Mouse (Mus musculus) cerebral cortex, adult 2 months (tissue): ENCODE results near the gene Gm10447.

Experiments
- WGBS: fragments of 180-500 bp; shearing (Covaris S2); methylation state at CpG from one replicate; pipeline ENCODE4 v1.1.7; 2018; 5-methylcytosine and 5-hydroxymethylcytosine counted together

Gene Gm10447

DNA sequence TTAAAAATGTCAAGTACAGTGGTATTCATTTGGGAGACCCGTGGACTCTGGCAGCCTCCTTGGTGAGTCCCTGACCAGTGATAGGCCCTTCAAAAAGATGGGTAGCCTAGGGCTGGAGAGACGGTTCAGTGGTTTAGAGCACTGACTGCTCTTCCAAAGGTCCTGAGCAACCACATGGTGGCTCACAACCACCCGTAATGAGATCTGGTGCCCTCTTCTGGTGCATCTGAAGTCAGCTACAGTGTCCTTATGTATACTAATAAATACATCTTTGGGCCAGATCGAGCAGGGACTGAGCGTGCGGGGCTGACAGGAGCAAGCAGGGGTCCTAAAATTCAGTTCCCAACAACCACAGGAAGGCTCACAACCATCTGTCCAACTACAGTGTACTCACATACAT, 13.0 kb downstream of the Gm10447 start:
- 35% methylated on average over 6 of the region's 6 CpGs for WGBS

DNA sequence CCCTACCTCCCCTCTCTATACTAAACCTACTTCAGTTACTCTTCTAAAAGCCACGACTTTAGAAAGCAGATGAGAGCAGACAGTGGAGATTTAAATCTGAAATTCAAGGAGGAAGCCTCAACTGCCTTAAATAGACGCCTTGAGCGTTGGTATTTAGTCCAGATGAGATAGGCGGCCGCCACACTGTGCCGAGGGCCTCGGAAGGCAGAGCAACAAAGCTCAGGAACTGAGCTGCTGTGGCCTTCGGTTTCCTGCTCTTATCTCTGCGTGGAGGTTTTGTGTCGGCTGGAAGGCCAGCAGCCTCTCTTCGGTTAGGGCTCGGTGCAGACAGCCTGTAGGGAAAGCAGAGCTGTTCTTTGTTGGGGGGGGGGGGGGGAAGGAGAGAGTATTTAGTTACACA, 15.0 kb downstream of the Gm10447 start:
- 42% methylated on average over 12 of the region's 12 CpGs for WGBS

DNA sequence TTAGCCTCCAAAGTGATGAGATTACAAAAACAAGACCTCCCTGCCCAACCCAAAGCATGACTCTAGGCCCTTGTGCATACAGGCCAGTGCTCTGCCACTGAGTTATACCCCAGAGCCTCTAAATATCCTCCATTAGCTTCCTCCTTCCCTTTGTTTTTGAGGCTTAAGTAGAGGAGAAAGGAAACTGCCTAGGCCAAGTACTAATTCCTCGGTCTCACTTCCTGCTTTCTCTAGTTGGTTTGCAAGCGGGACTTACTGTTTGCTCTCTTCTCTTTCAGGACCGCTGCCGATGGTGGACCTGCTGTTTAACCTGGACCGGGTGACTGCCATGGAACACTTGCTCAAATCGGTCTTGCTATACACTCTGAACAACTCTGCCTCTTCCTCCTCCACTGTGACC, 20.6 kb downstream of the Gm10447 start:
- WGBS: 89% methylated on average over 6 of the region's 6 CpGs

DNA sequence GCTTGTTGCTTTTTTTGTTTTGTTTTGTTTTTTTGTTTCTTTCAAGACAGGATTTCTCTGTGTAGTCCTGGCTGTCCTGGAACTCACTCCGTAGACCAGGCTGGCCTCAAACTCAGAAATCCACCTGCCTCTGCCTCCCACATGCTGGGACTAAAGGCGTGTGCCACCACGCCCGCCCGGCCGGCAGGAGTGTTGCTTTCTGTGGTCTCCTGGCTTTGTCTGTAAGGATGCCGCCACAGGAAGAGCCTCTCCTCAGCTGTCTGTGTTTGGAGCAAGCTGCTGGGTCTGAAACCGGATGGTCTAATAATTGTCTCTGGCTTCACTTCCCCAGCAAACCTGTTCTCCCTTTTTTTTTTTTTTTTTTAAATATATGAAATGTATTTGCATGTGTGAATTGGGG, 21.4 kb downstream of the Gm10447 start:
- WGBS: 77% methylated on average over 8 of the region's 8 CpGs

DNA sequence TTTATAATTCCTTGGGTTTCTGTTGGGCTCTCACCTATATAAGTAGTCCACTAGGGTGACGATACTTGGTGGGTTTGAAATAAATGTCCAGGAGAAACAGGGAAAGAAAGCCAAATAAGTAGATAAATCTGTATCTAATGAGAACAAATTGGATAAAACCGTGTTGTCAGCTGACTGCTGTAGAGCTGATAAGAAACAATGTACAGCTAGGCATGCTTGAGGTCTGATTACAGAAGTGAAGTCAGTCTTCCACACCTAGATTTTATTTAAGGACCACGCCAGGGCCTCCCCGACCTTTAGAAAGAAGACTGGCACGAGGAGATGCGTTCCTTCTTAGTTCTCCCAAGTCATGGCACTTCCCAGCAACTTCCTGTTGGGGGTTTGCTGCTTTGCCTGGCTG, 23.9 kb downstream of the Gm10447 start:
- 72% methylated on average over 6 of the region's 6 CpGs for WGBS

DNA sequence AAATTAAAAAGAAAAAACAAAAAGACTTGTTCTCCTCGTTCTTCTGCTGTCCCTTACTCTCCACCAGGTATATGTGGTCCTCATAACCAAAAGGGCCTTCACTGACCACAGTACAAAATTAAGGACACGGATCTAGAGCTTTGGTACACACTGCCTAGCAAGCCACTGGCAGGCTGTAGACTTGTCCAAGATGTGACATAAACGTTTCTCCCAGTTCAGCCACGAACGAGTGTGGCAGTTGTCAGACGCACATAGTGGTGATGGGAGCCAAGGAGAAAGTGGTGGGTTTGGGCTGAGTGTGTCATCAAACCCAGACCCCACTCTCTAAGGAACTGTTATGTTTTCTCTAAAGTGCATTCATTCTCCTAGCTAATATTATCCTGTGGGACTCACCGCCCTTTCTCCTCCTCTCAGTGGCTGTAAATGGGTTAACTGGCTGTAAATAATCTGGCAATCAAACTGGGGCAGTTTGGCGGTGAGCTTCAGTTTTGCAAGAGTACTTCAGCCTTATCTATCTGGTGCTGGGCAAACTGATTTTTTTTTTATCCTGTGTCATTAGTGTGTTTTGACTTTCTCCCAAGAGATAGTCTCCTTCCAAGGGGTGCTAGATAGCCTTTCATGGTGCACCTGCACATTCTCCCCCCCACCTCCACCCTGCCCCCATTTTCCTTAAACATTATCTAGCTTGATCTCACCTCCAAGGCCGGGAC, 25.4 kb downstream of the Gm10447 start:
- WGBS: 10% methylated on average over 9 of the region's 9 CpGs

DNA sequence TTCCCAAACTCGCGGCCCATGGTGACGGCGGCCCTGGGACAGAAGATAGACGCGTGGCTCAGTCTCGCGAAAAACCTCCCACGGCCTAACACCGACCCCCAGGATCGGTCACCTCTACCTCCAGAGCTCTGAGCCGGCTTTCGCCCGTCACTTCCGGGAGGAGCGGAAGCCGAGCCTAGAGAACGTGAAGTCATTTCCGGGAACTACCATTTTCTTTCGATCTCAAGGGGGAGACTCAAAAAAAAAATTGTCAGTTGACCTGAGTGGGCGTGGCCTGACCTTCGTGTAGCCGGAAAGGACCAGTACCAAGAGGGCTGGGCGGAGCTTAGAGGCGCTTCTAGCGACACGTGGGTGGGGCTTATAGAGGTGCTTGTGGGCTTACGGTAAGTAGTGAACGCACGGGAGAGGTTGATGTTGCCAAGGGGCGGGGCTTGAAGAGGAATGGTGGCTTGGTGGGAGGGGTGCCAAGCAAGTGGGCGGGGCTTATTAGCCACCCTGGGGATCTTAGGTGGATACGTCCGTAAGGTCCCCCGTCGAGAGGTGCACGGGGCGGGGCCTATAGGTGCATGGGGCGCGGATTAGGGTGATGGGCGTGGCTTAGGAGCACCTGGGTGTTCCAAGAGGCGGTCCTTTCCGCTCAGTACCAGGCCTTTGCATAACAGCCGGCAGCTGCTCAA, 26.1 kb downstream of the Gm10447 start, which contains the start of the genes Uqcrq and Gdf9:
Gene Uqcrq (minus strand): TSS at position 162 of the 677 bp plus-strand sequence.
Gene Gdf9 (plus strand): TSS at position 354 of the 677 bp plus-strand sequence.
- under 1% methylated on average over 44 of the region's 44 CpGs for WGBS

DNA sequence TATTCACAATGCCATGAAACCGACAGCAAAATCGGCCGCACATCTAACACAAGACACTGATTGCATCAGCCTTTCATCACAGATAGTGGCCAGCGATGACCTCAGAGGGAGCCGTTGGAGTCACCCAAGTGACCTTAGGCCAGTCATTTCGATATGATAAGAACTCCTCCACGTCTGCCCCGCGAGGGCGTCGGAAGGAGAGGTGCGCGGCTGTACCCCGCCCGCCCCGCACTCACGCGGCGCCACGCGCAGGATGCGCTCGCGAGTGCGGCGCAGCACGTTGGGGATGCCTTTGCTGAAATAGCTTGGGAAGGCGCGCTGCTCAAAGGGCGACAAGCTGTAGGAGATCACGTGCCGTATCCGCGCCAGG, 26.6 kb downstream of the Gm10447 start:
- under 1% methylated on average over 34 of the region's 34 CpGs for WGBS

DNA sequence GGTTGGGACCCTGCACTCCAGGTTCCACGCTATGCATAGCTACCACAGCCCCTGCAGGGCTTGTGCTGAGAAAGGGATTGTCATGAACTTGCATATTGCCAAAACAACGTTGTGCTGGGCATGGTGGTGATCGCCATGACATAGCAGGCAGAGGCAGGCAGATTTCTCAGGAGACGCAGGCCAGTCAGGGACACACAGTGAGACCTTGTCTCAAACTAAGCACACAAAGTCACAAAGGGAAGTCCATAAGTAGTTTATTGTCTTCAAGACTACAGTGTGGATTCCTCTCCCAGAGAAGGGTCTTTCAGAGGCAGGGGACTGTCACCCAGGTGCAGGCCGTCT, 28.2 kb downstream of the Gm10447 start:
- WGBS: 93% methylated on average over 5 of the region's 5 CpGs

DNA sequence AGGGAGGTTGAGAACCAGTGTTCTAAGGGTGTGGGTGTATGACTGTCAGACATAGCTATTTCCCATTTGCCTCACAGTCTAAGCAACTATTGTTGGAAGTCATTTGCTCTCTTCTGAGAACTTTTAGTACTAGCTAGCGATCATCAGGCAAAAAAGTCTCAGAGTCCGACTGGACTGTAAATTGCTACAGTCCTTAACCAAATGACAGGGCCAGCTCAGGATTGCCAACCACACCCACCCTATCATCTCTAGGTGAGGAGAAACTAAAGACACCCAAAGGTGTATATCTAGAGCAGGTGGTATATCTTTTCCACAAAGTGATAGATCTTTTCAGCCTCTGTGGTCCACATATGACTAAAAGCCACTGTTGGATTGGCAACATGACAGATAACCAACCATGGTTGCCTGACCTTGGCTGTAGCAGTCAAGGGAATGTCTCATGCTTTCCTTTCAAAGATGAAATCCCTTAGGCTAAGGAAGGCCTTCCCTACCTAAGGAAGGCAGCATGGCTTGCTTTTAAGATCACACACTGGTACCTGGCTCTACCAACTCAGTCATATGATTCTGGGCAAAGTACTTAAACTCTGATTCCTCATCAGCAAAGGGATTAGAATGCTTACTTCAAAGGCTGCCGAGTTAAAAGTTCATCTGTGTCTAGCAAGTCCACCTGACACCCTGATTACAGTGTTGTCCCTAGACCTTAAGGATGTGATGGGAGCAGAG, 28.8 kb downstream of the Gm10447 start:
- 83% methylated on average over 3 of the region's 3 CpGs for WGBS

DNA sequence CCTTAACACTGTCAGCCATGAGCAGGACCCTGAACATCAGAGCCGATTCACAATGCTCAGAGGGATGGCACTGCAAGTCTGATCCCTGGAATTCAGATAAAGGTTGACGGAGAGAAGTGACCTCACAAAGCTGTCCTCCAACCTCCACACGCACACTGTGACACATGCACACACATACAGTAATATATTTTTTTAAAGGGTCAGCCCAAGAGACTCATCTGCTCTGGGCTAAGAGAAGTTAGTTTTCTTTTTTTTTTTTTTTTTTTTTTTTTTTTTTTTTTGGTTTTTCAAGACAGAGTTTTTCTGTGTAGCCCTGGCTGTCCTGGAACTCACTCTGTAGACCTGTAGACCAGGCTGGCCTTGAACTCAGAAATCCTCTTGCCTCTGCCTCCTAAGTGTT, 30.0 kb downstream of the Gm10447 start:
- 77% methylated on average over 3 of the region's 3 CpGs for WGBS

DNA sequence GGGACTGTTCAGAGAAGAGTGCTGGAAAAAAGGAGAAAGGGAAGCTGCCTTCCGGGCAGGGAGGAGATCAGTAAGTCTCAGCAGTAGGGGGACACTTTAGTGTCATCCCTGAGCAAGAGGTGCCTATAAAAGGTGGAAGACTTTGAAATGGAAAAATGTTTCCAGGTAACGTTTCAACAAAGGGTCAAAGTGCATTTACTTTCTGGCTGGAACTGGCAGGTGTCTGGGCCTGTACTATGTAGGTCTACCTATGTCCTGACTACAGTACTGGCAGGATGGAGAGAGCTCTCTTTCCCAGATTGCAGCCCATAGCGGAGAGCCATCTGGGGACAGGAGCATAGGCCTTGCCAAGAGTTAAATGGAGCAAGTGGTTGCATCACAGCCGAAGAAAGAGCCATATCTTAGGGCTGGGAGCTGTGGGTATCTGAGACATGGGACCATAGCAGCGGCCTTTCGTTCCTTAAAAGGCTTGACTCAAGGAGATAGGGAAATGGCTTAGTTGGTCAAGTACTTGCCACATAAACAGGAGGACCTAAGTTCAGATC, 31.1 kb downstream of the Gm10447 start:
- WGBS: 54% methylated on average over 6 of the region's 6 CpGs

DNA sequence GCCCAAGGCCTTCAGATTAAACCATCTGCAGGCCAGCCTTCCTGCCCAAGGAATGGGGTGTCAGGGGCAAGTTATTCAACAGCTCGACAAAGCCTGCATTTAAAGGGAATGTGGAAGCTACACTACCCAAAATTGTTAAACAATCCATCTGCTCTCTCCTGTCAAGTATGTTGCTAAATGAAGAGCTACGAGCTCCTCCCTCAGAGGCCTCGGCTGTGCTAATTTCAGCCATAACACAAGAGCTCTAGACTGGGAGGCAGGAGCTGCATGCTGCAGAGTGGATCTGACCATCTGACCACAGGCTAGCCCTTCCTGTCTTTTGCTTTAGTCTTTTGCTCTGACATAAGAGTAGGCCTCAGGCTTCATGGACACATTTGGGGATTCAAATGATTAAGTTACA, 31.7 kb downstream of the Gm10447 start:
- WGBS: 21% methylated on average over 3 of the region's 3 CpGs

DNA sequence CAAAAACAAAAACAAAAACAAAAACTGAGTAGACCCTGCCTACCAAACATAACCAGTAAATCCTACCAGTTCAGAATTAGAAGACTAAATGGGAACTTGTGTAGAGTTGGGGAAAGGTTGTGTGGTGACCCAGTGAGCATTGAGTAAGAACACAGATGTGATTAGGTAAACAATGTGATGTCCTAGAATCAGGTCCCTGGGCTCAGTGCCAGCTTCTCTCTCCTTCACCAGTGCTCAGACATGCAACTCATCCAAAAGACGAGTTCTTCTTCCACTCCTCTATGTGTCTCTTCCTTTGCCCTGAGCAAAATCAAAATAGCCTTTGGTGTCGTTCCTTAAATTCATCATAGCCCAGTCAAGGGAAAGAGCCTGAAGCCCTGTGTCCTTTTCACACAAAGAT, 32.1 kb downstream of the Gm10447 start:
- WGBS: 20% methylated on average over 2 of the region's 2 CpGs

DNA sequence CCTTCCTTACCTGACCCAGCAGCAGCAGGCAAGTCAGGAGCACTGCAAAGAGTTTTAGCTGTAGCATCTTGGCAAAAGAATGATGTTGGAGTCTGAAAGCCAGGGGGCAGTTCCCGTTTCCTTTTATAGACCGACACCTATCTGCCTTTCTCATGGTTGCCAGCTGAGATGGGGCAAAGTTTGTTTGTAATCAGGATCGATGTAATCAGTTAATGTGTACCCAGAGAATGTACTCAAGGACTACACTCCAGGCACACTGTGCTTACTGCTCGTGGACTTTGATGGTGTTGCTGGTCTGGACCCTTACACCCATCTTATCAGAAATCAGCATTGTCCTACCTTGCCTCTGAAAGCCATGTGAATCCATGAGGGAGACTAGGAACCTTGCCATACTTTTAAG, 33.9 kb downstream of the Gm10447 start, which contains the start of gene Leap2:
Gene Leap2 (minus strand): TSS at position 135 of the 400 bp plus-strand sequence.
- 74% methylated on average over 4 of the region's 4 CpGs for WGBS

DNA sequence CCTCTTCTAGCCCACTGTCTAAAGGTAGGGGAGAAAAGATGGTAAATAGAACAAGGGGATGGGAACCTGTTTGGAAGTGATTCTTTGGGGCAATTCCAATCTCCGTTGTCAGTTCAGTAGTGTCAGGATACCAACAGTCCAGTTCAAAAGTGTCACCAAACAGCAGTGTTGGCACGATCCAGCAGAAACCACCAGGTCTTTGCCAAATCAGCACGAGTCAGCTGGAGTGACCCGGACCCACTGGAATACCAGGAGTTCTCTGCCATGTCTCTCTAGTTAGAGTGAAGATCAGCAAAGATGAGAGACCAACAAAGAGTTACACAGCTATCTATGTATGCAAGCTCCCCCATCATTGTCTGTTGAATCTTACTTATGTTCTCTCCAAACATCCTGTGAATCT, 43.0 kb downstream of the Gm10447 start:
- 73% methylated on average over 4 of the region's 4 CpGs for WGBS
